ENCODE assay signal across 12 mouse cellular contexts in the genomic region with DNA sequence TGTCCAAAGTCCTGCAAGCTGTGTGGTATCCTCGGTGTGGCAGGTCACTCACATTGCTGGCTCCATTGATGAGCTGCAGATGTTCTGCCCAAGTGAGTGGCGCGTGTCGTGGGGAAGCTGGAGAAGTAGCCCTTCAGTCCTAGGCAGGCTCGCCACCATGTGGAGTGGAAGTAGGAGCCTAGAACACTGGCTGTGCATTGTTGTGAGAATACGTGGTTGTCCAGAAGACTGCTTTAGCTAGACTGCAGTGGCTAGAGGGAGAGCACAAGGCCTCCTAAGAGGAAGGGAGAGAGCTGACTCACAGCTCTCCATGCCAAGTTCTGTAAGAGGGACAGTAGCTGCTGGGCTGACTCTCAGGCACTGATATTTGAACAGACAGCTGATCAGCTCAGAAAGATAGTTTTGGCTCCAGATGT.
DNase-seq lines count a peak whose midpoint lies in the region; ATAC-seq and TF ChIP-seq lines count a peak whose summit lies in the region.
"Had no signal": no experiment of that assay in that cellular context is flagged by ENCODE, and none has a peak within 500 bp of the region (broad histone marks: within the 10 kb centered on the region; RNA-seq: fewer than 3 reads in every experiment).

No protein-coding gene starts in this region.

- ATAC-seq in heart, embryonic 12.5 days (ENCODE audit: insufficient number of reproducible peaks, low FRiP score), result no peak
- ATAC-seq in limb, embryonic 12.5 days (ENCODE audit: insufficient number of reproducible peaks, insufficient read depth, low FRiP score, low TSS enrichment, low read depth), result no peak
- ATAC-seq: midbrain, embryonic 15.5 days had no signal

- H3K4me2 ChIP-seq in heart, embryonic 12.5 days, result no peak overlapping the region
- no peak overlapping the region; the same call in 1 of the 2 replicates for H3K4me2 ChIP-seq in limb, embryonic 12.5 days
- H3K4me2 ChIP-seq: midbrain, embryonic 15.5 days had no signal

- H3K79me3 ChIP-seq in C2C12 (ENCODE audit: low read depth), result peaks cover 96% of the 10 kb centered on the region

- H3K9me3 ChIP-seq in heart, embryonic 12.5 days (replicated peaks), result no peaks in the 10 kb centered on the region
- no peaks in the 10 kb centered on the region for H3K9me3 ChIP-seq in limb, embryonic 12.5 days
- H3K9me3 ChIP-seq: midbrain, embryonic 15.5 days had no signal

- no peak overlapping the region for H3K9ac ChIP-seq in heart, embryonic 12.5 days
- no peak overlapping the region for H3K9ac ChIP-seq in limb, embryonic 12.5 days (replicated peaks)
- H3K9ac ChIP-seq: midbrain, embryonic 15.5 days had no signal

- intact Hi-C loops in left cerebral cortex, postnatal 36 days (cut with DNase I), result loop anchor here (5.0 to 10.0 kb wide), 3 partner anchors 74 to 313 kb away; no protein-coding TSS in a partner anchor

- 62% methylated on average over 6 of the region's 6 CpGs for WGBS in heart, embryonic 12.5 days
- 32% methylated on average over 6 of the region's 6 CpGs for WGBS in limb, embryonic 12.5 days

- H3K27me3 ChIP-seq in heart, embryonic 12.5 days (replicated peaks), result no peaks in the 10 kb centered on the region
- H3K27me3 ChIP-seq in C2C12 (ENCODE audit: control insufficient read depth, insufficient read depth, insufficient read length), result no peaks in the 10 kb centered on the region
- no peaks in the 10 kb centered on the region for H3K27me3 ChIP-seq in limb, embryonic 12.5 days
- H3K27me3 ChIP-seq: midbrain, embryonic 15.5 days had no signal

- no peak for DNase-seq in heart, adult 8-10 months (ENCODE audit: low spot score)
- peak; percentile 88 for DNase-seq in brain, adult 2 months (ENCODE audit: low read depth, low spot score)
- DNase-seq in left cerebral cortex, postnatal 36 days (ENCODE audit: low spot score in 2 of 2), result no peak
- DNase-seq in cerebellum, adult 8-10 months, result no peak
- DNase-seq in thymus, adult 18-20 months, result no peak
- DNase-seq: gastrocnemius, postnatal 14 days; retina, postnatal 1 day; thymus, postnatal 36 days had no signal

- H3ac ChIP-seq in C2C12 (ENCODE audit: control insufficient read depth, insufficient read length, low read depth), result peak overlapping the region; percentile 8

- no peak overlapping the region for H3K4me3 ChIP-seq in heart, embryonic 12.5 days
- no peak overlapping the region for H3K4me3 ChIP-seq in C2C12 (ENCODE audit: insufficient read depth, poor library complexity, severe bottlenecking)
- no peak overlapping the region for H3K4me3 ChIP-seq in limb, embryonic 12.5 days (replicated peaks)
- H3K4me3 ChIP-seq: midbrain, embryonic 15.5 days had no signal

- peak overlapping the region; percentile 59 for H3K27ac ChIP-seq in heart, embryonic 12.5 days (ENCODE audit: poor library complexity, severe bottlenecking)
- 0 out of 2 replicates have a peak overlapping the region, but pooled peaks have one; percentile 19 for H3K27ac ChIP-seq in limb, embryonic 12.5 days
- H3K27ac ChIP-seq: midbrain, embryonic 15.5 days had no signal

- peaks cover 25% of the 10 kb centered on the region for H3K36me3 ChIP-seq in heart, embryonic 12.5 days
- peaks cover 69% of the 10 kb centered on the region for H3K36me3 ChIP-seq in C2C12 (ENCODE audit: control insufficient read depth, insufficient read depth)
- H3K36me3 ChIP-seq in limb, embryonic 12.5 days, result peaks cover 67% of the 10 kb centered on the region
- H3K36me3 ChIP-seq: midbrain, embryonic 15.5 days had no signal

- H3K4me1 ChIP-seq in heart, embryonic 12.5 days (replicated peaks), result peaks cover 81% of the 10 kb centered on the region
- peaks cover 72% of the 10 kb centered on the region for H3K4me1 ChIP-seq in limb, embryonic 12.5 days (replicated peaks)

- peaks cover 100% of the 10 kb centered on the region for H3K79me2 ChIP-seq in C2C12 (ENCODE audit: control insufficient read depth, insufficient read depth)

- no peak for TF ChIP-seq CTCF in C2C12 (IDR thresholded peaks at IDR 0.05; ENCODE audit: control insufficient read depth, insufficient read depth, insufficient read length)

TF ChIP-seq in C2C12, 6 proteins besides CTCF, POLR2A, EP300 and RAD21:
- TF ChIP-seq MYOD1 (IDR thresholded peaks at IDR 0.05; ENCODE audit: control insufficient read depth, insufficient read length, low read depth) (peak; percentile 26), MAX (IDR thresholded peaks at IDR 0.05) (no peak)
